Mouse (Mus musculus): ENCODE measurements at regions not wholly inside any gene's neighbourhood (a gene's known extent, or its start where the extent isn't known, plus 50 kb on each side); places are given as distances from the start of the nearest gene placed in this dataset.

DNA sequence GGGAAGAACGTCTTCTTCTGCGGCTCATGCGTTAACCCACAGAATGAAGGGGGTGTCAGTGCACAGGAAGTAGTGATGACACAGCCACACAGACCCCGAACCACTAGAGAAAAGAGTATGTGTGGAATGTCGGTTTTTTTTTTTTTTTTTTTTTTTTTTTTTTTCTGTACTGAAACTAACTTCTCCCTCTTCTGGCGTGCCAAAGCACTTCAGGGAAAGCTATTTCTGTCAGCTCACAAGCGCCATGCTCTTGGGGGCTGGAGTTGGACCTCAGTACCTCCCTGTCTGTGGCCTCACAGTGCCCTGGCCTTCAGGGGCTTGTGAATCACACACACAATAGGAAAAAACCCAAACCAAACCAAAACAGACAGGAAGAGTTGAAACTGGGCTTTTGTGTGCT is 221.1 kb upstream of the Nfe2l3 start:
- Histone ChIP-seq H3K27me3 (ENCODE audit: low read depth, poor library complexity, severe bottlenecking) (peaks cover 17% of the 10 kb centered on the region), H3K27ac (replicated peaks) (no peak overlapping the region), H3K4me3 (no peak overlapping the region), H3K4me1 (peaks cover 32% of the 10 kb centered on the region), H3K9me3 (replicated peaks) (no peaks in the 10 kb centered on the region), H3K36me3 (no peaks in the 10 kb centered on the region)
- DNase-seq (ENCODE audit: low spot score), result no peak
- 66% methylated on average over 7 of the region's 7 CpGs for WGBS

DNA sequence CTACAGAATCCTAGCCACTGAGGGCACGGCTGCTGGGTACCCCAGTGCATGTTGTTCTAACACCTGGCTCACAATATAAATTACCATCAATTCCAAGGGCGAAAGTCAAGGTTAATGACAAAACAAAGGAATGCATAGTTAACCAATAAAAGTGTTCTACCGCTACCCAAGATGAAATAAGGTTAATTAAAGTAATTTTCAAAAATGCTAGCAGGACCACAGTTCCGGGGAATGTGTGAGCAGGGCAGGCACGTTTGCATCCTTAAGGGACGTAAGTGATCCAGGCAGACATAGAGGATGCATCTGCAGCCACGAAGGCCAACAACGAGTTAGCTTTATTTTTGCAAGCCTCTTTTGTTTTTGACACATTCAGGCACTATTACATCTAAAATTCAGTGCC is 220.3 kb upstream of the Nfe2l3 start:
- Histone ChIP-seq H3K27ac (replicated peaks) (no peak overlapping the region), H3K27me3 (ENCODE audit: low read depth, poor library complexity, severe bottlenecking) (peaks cover 12% of the 10 kb centered on the region), H3K36me3 (no peaks in the 10 kb centered on the region), H3K9me3 (replicated peaks) (no peaks in the 10 kb centered on the region), H3K4me1 (peaks cover 29% of the 10 kb centered on the region), H3K4me3 (no peak overlapping the region)
- no peak for DNase-seq (ENCODE audit: low spot score)
- WGBS, result 89% methylated on average over 8 of the region's 8 CpGs

DNA sequence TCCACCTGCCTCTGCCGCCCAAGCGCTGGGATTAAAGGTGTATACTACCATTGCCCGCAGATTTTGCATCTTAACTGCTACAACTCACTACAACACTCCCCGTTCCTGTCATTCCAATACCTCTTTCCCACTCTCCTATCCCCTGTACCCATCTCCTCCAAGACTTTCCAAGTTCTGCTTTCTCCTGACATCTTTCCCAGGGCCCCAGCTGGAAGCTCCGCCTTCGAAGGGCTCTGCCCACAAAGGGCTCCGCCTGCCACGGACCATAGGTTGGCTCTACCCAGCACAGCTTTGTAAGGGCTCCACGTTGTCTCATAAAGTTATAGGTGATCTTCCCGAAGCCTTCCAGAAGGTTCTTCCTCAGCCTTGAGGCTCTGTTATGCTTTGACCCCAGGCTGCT is 217.1 kb upstream of the Nfe2l3 start:
- Histone ChIP-seq H3K36me3 (no peaks in the 10 kb centered on the region), H3K4me3 (no peak overlapping the region), H3K27ac (replicated peaks) (no peak overlapping the region), H3K4me1 (peaks cover 9% of the 10 kb centered on the region), H3K9me3 (replicated peaks) (no peaks in the 10 kb centered on the region), H3K27me3 (ENCODE audit: low read depth, poor library complexity, severe bottlenecking) (no peaks in the 10 kb centered on the region)
- 90% methylated on average over 10 of the region's 10 CpGs for WGBS
- no peak for DNase-seq (ENCODE audit: low spot score)

DNA sequence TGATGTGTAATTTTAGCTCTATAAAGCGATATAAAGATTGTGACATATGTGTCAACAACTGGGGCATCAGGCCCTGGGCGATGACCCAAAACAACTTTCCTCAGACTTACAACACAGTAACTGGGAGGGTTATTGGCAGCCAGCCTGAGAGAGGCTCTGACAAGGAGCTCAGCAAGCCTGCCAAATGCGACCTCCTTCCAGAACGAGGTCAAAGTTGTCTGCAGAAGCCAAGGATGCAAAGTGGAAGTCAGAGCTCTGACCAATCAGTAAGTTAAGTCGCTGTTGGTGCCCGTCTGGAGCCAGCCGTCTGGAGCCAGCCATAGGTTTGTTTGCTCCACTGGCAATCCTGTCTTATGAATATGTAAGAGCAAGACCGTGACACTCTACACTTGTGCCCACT is 216.0 kb upstream of the Nfe2l3 start:
- peaks cover 9% of the 10 kb centered on the region for H3K4me1 ChIP-seq
- DNase-seq (ENCODE audit: low spot score), result no peak
- no peak overlapping the region for H3K4me3 ChIP-seq
- WGBS, result 67% methylated on average over 8 of the region's 8 CpGs
- no peak overlapping the region for H3K27ac ChIP-seq (replicated peaks)
- no peaks in the 10 kb centered on the region for H3K9me3 ChIP-seq (replicated peaks)
- no peaks in the 10 kb centered on the region for H3K27me3 ChIP-seq (ENCODE audit: low read depth, poor library complexity, severe bottlenecking)
- H3K36me3 ChIP-seq, result no peaks in the 10 kb centered on the region

DNA sequence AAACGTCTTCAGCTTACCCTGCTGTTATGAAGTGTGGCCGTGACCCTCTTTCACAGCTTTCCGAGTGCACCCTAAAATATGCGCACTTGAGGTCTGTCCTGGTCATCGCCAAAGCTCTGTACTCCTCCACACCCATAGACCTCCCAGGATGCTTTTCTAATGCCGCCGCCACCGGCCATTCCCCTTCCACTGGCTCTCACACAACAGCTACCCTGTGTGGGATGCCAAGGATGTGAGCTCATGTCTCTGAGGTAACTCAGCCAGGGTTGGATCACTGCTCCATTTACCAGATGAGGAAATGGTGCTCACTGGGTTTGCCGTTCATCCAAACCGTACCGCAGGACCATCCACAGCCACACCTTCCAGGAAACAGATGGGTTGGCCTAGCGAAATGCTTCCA is 212.8 kb upstream of the Nfe2l3 start:
- Histone ChIP-seq H3K27me3 (ENCODE audit: low read depth, poor library complexity, severe bottlenecking) (no peaks in the 10 kb centered on the region), H3K4me1 (peaks cover 9% of the 10 kb centered on the region), H3K4me3 (no peak overlapping the region), H3K27ac (replicated peaks) (no peak overlapping the region), H3K36me3 (no peaks in the 10 kb centered on the region), H3K9me3 (replicated peaks) (no peaks in the 10 kb centered on the region)
- WGBS, result 89% methylated on average over 12 of the region's 12 CpGs
- DNase-seq (ENCODE audit: low spot score), result no peak

DNA sequence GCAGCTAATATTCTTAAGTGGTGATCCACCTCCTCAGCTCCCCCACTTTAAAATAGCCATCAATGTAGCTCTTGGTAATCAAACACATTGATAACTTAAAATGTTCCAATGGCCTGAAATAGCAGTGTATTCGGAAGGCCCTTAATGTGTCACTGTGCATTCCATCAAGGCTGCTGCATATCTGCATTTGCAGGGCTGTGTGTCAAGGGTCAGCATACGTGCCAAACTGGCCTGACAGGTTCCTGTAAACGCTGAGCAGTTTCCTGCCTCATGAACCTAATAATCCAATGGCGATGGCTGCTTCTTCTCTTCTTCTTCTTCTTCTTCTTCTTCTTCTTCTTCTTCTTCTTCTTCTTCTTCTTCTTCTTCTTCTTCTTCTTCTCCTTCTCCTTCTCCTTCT is 211.7 kb upstream of the Nfe2l3 start:
- Histone ChIP-seq H3K4me3 (no peak overlapping the region), H3K27me3 (ENCODE audit: low read depth, poor library complexity, severe bottlenecking) (no peaks in the 10 kb centered on the region), H3K9me3 (replicated peaks) (no peaks in the 10 kb centered on the region), H3K4me1 (peaks cover 9% of the 10 kb centered on the region), H3K27ac (replicated peaks) (no peak overlapping the region), H3K36me3 (no peaks in the 10 kb centered on the region)
- no peak for DNase-seq (ENCODE audit: low spot score)
- 68% methylated on average over 4 of the region's 4 CpGs for WGBS

- DNase-seq (ENCODE audit: low spot score), result no peak
- H3K9me3 ChIP-seq (replicated peaks), result peaks cover 3% of the 10 kb centered on the region; the same call in 1 of the 2 replicates
- no peaks in the 10 kb centered on the region for H3K4me1 ChIP-seq
- H3K4me3 ChIP-seq, result no peak overlapping the region
- H3K27ac ChIP-seq (replicated peaks), result no peak overlapping the region
- no peaks in the 10 kb centered on the region for H3K27me3 ChIP-seq (ENCODE audit: low read depth, poor library complexity, severe bottlenecking)
- 92% methylated on average over 11 of the region's 11 CpGs for WGBS
- H3K36me3 ChIP-seq, result no peaks in the 10 kb centered on the region
These were observed 196.3 kb upstream of the Nfe2l3 start for GRCm38 (mm10) chr6:51236077-51236740.

GRCm38 (mm10) chr6:51240039-51240438 is 192.4 kb upstream of the Nfe2l3 start:
- Histone ChIP-seq H3K27me3 (ENCODE audit: low read depth, poor library complexity, severe bottlenecking) (no peaks in the 10 kb centered on the region), H3K4me1 (no peaks in the 10 kb centered on the region), H3K4me3 (no peak overlapping the region), H3K27ac (replicated peaks) (no peak overlapping the region), H3K9me3 (replicated peaks) (peaks cover 8% of the 10 kb centered on the region; the same call in 1 of the 2 replicates), H3K36me3 (no peaks in the 10 kb centered on the region)
- 75% methylated on average over 3 of the region's 3 CpGs for WGBS
- DNase-seq (ENCODE audit: low spot score), result no peak

- Histone ChIP-seq H3K9me3 (replicated peaks) (no peaks in the 10 kb centered on the region), H3K4me1 (no peaks in the 10 kb centered on the region), H3K27me3 (ENCODE audit: low read depth, poor library complexity, severe bottlenecking) (no peaks in the 10 kb centered on the region), H3K4me3 (no peak overlapping the region), H3K36me3 (no peaks in the 10 kb centered on the region), H3K27ac (replicated peaks) (no peak overlapping the region)
- DNase-seq (ENCODE audit: low spot score), result no peak
These were observed 182.2 kb upstream of the Nfe2l3 start for GRCm38 (mm10) chr6:51250233-51250632.

- Histone ChIP-seq H3K27ac (replicated peaks) (no peak overlapping the region), H3K4me3 (no peak overlapping the region), H3K4me1 (no peaks in the 10 kb centered on the region), H3K36me3 (no peaks in the 10 kb centered on the region), H3K27me3 (ENCODE audit: low read depth, poor library complexity, severe bottlenecking) (no peaks in the 10 kb centered on the region), H3K9me3 (replicated peaks) (no peaks in the 10 kb centered on the region)
- 89% methylated on average over 2 of the region's 2 CpGs for WGBS
- DNase-seq (ENCODE audit: low spot score), result no peak
These were observed 181.0 kb upstream of the Nfe2l3 start for GRCm38 (mm10) chr6:51251432-51251831.

- Histone ChIP-seq H3K36me3 (no peaks in the 10 kb centered on the region), H3K27me3 (ENCODE audit: low read depth, poor library complexity, severe bottlenecking) (no peaks in the 10 kb centered on the region), H3K27ac (replicated peaks) (no peak overlapping the region), H3K4me1 (no peaks in the 10 kb centered on the region), H3K4me3 (no peak overlapping the region), H3K9me3 (replicated peaks) (no peaks in the 10 kb centered on the region)
- DNase-seq (ENCODE audit: low spot score), result no peak
- WGBS, result 85% methylated on average over 3 of the region's 3 CpGs
These were observed 179.7 kb upstream of the Nfe2l3 start for GRCm38 (mm10) chr6:51252721-51253120.

DNA sequence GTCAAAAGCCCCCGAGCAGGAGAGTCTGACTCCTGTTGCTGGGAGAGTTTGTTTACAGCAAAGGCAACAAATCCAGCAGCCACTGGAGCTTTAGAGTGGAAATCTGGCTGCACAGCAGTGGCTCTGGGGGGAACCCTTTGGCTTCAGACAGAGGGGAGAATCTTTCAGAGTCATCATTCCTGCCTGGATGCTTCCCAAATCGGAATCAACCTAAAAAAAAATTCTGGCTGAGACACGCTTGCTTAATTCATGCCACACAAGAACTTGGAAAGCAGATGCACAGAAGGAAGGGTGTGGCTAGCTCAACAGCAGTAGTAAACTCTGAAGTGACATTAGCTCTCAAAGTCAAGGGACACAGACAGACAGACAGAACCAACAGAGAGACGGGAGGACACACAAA is 175.8 kb upstream of the Nfe2l3 start:
- Histone ChIP-seq H3K27me3 (ENCODE audit: low read depth, poor library complexity, severe bottlenecking) (no peaks in the 10 kb centered on the region), H3K9me3 (replicated peaks) (no peaks in the 10 kb centered on the region; the same call in 1 of the 2 replicates), H3K4me3 (no peak overlapping the region), H3K4me1 (no peaks in the 10 kb centered on the region), H3K36me3 (no peaks in the 10 kb centered on the region), H3K27ac (replicated peaks) (no peak overlapping the region)
- DNase-seq (ENCODE audit: low spot score), result no peak
- WGBS, result 75% methylated on average over 4 of the region's 4 CpGs

GRCm38 (mm10) chr6:51257524-51257923 is 174.9 kb upstream of the Nfe2l3 start:
- WGBS, result 84% methylated on average over 6 of the region's 6 CpGs
- no peak overlapping the region for H3K27ac ChIP-seq (replicated peaks)
- H3K36me3 ChIP-seq, result no peaks in the 10 kb centered on the region
- H3K27me3 ChIP-seq (ENCODE audit: low read depth, poor library complexity, severe bottlenecking), result no peaks in the 10 kb centered on the region
- H3K4me1 ChIP-seq, result no peaks in the 10 kb centered on the region
- no peaks in the 10 kb centered on the region; the same call in 1 of the 2 replicates for H3K9me3 ChIP-seq (replicated peaks)
- H3K4me3 ChIP-seq, result no peak overlapping the region
- no peak for DNase-seq (ENCODE audit: low spot score)

DNA sequence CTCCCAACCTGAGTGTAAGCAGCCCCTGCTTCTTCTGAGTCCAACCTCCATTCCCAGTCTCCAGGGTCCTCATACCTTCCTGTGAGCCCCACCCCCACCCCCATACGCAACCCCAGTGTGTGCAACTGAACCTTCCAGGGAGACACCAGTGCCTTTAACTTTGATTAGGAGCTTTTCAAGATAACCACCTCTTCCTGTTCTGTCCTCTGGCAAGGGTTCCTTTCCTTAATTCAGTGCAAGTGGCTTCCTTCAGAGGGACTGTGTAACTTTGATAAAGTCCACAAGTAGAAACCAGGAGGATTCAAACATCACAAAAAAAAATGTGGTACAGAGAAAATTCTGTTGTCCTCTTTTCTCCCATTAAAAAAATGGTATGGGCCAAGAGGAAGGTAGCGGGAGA is 174.2 kb upstream of the Nfe2l3 start:
- Histone ChIP-seq H3K4me3 (no peak overlapping the region), H3K9me3 (replicated peaks) (no peaks in the 10 kb centered on the region; the same call in 1 of the 2 replicates), H3K36me3 (no peaks in the 10 kb centered on the region), H3K4me1 (no peaks in the 10 kb centered on the region), H3K27me3 (ENCODE audit: low read depth, poor library complexity, severe bottlenecking) (no peaks in the 10 kb centered on the region), H3K27ac (replicated peaks) (no peak overlapping the region)
- WGBS, result 83% methylated on average over 2 of the region's 2 CpGs
- DNase-seq (ENCODE audit: low spot score), result no peak

Data from midbrain, embryonic 10.5 days (tissue).